Mouse (Mus musculus): ENCODE results near the gene March8. TPM values are rescaled to one million over a fixed set of nuclear protein-coding genes. Genes with fewer than 3 reads are reported as not detected.

Gene March8
- total RNA-seq, 1 experiment from 2014 or later: 18.2 TPM

- ATAC-seq (ENCODE audit: extremely low read depth, insufficient number of reproducible peaks, low FRiP score, poor library complexity, severe bottlenecking): no peak
Observed at GRCm38 (mm10) chr6:116405243-116405642, 67.4 kb downstream of the March8 start.

DNA sequence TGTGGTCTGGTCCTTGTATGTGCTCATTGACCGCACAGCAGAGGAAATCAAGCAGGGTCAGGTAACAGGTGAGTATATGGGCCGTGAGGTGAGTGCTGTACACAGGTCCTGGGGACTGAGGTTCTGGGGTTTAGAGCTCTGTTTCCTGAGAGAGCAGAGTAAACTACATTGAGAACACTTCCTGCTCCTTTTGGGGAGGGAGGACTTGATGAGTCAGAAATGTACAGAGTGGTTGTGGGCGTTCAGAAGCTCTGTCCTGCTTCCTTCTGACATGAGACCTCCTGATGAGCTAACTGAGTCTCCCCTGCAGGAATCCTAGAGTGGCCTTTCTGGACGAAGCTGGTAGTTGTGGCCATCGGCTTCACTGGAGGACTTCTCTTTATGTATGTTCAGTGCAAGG is 67.9 kb downstream of the March8 start:
- no peak for ATAC-seq (ENCODE audit: extremely low read depth, insufficient number of reproducible peaks, low FRiP score, poor library complexity, severe bottlenecking)

DNA sequence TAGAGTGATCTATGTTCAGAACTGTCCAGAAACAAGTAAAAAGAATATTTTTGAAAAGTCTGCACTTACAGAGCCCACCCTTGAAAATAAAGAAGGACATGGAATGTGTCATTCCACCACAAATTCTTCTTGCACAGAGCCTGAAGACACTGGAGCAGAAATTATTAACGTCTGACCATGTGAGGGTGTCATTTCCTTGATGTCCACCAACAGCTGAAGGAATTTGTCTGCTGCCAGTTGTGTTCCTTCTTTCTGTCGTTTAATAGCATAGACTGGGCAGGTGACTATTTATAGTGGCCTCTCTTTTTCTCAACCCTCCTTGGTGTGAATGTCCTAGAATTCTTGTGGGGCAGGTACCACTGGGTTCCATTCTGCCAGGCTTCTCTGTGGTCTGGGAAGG is 68.3 kb downstream of the March8 start:
- ATAC-seq (ENCODE audit: extremely low read depth, insufficient number of reproducible peaks, low FRiP score, poor library complexity, severe bottlenecking): no peak

- ATAC-seq (ENCODE audit: extremely low read depth, insufficient number of reproducible peaks, low FRiP score, poor library complexity, severe bottlenecking): no peak
Observed at GRCm38 (mm10) chr6:116406680-116407079, 68.9 kb downstream of the March8 start.

DNA sequence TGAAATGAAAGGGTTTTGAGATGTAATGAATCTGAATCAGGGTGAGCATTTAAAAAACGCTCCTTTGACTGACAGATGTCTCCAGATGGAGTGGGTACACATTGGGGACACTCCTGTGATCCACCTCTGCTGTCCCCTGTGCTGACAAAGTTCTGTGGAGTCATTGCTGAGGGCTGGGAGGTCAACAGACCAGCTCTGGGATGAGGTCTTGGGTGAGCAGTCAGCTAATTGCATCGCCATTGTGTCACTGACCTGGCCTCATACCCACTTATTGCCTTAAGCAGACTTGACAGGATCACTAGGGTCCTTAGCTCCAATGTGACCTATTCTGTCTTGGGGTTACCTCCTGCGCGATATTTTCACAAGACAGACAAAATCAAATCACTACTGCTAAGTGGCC is 69.4 kb downstream of the March8 start:
- ATAC-seq (ENCODE audit: extremely low read depth, insufficient number of reproducible peaks, low FRiP score, poor library complexity, severe bottlenecking): no peak

GRCm38 (mm10) chr6:116407956-116408657 is 70.3 kb downstream of the March8 start:
- ATAC-seq (ENCODE audit: extremely low read depth, insufficient number of reproducible peaks, low FRiP score, poor library complexity, severe bottlenecking): no peak

DNA sequence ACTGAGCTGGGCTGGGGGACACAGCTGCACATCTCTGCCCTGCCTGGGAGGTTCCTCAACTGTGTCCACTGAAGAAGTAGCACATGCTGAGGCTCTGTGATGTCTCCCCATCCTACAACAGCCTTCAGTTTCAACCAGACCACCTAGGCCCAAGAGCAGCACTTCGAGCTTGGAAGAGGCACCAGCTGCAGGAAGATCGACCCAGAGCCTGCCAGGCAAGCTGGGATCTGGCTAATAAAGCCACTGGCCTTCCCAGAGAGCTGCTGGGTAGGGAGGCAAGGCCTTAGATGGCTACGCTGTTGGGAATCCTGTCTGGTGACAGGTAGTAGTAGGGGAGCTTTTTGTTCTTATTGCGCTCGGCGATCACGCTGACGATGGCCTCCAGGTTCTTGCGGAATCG is 72.6 kb downstream of the March8 start:
- ATAC-seq (ENCODE audit: extremely low read depth, insufficient number of reproducible peaks, low FRiP score, poor library complexity, severe bottlenecking): no peak

DNA sequence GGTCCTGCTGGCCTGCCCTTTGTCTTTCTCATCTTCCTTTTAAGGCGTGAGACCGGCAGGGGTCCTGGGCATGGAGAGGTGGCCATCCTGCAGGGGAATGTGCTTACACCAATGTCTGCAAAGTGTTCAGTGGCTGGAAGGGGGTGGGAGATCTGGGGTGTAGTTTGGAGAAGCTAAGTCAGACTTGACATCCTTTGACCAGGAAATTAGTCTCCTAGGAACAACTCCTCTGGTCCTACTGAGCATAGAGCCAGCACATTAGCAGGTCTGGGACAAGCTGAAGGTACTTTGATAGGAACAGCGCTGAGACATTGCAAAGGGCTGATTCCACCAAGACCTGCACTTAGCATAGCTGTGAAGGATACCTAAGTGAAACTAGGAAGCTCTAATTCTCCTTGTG is 73.9 kb downstream of the March8 start:
- ATAC-seq (ENCODE audit: extremely low read depth, insufficient number of reproducible peaks, low FRiP score, poor library complexity, severe bottlenecking): no peak

GRCm38 (mm10) chr6:116412546-116413325 is 74.9 kb downstream of the March8 start:
- no peak for ATAC-seq (ENCODE audit: extremely low read depth, insufficient number of reproducible peaks, low FRiP score, poor library complexity, severe bottlenecking)

DNA sequence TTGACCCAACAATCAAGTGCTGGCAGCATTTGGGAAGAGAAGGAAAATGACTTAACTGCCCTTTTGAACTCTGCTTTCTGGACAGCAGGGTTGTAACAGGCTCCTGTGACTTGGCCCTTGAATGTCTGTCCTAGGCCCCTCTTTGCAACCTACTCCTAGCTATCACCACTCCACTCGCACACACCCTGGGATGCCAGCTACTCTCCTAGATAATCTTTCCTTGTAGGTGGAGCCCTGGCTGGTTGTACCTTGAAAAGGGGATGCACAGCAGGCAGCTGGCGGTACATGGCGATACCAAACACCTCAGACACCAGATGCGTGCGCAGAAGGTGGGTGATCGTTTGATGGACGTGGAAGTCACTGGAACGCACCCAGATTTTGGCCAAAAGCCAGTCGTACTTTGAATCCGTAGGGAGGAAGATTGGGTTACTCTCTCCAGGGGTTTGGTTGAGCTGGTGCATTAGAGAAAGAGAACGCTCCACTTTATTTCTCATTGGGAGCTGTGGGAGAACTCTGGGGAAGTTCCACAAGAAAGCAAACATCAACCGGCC is 77.4 kb downstream of the March8 start:
- ATAC-seq (ENCODE audit: extremely low read depth, insufficient number of reproducible peaks, low FRiP score, poor library complexity, severe bottlenecking): no peak

DNA sequence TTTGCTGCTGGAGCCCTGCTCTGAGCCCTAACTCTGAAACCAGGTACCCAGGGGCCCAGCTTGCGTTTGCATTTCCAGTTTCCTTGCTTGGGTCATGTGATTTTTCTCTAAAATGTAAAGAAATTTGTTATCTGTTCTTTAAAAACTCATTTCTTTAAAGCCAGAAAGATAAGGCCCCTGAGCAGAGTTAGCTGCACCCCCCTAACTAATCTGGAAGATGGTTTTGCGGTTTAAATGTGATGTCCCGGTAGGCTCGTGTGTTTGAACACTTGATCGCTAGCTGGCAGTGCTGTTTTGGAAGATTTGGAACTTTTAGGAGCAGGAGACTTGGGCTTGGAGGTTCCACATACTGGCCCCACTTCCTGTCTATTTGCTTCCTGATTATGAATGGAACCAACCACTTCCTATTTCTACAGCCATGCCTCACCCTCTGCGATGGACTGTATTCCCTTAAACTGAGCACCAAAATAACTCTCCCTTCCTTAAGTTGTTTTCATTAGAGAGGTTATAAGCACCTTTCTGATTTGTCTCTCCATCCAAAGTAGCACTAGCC is 78.3 kb downstream of the March8 start:
- no peak for ATAC-seq (ENCODE audit: extremely low read depth, insufficient number of reproducible peaks, low FRiP score, poor library complexity, severe bottlenecking)

DNA sequence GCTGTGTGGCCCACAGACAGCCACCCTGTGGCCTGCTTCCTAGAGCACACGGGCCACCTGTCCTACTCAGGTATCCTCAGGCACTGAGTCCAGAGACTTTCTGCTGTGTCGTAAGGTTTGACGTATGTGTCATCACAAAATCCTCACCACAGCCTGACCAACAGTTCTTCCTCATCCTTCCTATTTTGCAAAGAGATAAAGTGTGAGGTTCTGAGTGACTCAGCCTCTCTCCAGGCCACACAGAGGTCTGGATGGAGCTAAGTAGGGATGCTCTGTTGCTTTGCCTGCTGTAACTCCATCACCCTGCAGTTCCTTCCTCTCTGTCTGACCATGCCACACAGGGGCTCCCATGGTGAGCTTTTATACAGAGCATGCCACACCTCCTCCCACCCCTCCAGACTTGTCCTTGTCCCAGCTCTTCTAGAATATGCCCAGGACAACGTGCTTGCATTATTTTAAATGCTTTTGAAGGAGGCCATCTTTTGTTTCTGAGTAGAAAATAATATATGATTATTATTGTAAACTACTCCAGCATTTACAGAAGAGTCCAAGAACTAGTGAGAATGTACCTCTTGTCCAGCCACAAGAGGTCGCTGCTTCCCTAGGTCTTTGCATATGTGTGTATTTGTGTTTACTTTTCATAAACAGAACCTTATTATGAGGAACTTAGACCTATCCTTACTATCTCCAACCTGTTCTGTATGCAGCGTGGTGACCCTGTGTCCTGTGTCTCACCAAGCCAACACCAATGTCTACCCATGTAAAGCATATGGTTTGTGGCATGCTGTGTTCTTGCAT is 79.9 kb downstream of the March8 start:
- ATAC-seq (ENCODE audit: extremely low read depth, insufficient number of reproducible peaks, low FRiP score, poor library complexity, severe bottlenecking): peak; percentile 76

DNA sequence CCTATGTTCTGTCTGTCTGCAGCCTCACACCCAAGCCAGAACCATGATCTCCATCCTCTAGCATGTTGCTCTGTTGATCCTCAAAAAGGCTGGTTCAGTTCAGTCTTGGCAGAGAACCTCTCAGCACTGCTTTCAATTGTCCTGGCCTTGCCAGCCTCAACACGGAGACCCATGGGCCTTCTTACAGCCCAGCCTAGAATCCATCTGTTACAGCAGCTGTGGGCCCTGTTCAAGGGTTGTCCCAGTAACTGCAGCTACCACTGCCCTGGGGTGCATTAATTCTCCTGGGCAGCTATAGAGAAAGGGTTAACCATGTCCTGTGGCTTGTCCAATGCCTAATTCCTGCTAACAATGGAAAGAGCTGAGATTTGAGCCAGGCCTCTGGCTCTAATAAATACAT is 80.7 kb downstream of the March8 start:
- no peak for ATAC-seq (ENCODE audit: extremely low read depth, insufficient number of reproducible peaks, low FRiP score, poor library complexity, severe bottlenecking)

- no peak for ATAC-seq (ENCODE audit: extremely low read depth, insufficient number of reproducible peaks, low FRiP score, poor library complexity, severe bottlenecking)
Observed at GRCm38 (mm10) chr6:116419699-116420098, 81.9 kb downstream of the March8 start.

DNA sequence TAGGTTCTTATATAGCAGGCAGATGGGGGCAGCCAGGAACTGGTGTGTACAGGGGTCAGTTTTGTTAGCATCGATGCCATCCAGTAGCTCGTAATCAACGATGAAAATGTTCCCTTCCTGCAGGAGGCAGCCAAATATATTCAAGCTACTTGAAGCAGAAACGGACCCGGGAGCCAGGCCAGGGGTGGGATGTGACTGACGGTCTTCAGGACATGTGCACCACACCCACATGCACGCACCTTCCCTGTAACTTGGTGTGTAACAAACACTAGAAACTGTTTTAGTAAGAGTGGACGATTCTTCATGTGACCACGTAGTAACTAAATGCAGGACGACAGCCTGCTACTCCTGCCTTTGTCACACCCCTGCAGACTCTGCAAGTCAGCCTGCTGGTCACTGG is 82.4 kb downstream of the March8 start:
- ATAC-seq (ENCODE audit: extremely low read depth, insufficient number of reproducible peaks, low FRiP score, poor library complexity, severe bottlenecking): no peak

DNA sequence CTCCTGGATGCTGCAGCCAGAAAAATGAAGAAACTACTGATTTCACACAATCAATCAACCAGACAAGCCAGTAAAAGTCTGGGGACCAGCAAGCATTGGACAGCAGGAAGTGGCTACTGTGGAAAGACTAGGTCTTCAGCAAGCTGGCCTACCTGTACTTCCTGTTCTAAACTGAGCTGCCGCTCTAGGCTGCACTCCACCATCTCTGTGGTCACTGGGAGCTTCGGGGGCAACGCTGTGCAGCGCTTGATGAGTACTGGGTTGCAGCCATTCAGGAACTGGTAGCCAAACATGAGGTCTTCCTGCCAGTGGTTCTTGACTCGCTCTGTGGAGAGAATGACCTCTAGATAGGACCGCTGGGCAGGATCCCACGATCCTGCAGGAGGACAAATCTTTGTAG is 85.2 kb downstream of the March8 start:
- ATAC-seq (ENCODE audit: extremely low read depth, insufficient number of reproducible peaks, low FRiP score, poor library complexity, severe bottlenecking): no peak

GRCm38 (mm10) chr6:116423664-116424063 is 85.8 kb downstream of the March8 start:
- ATAC-seq (ENCODE audit: extremely low read depth, insufficient number of reproducible peaks, low FRiP score, poor library complexity, severe bottlenecking): no peak

DNA sequence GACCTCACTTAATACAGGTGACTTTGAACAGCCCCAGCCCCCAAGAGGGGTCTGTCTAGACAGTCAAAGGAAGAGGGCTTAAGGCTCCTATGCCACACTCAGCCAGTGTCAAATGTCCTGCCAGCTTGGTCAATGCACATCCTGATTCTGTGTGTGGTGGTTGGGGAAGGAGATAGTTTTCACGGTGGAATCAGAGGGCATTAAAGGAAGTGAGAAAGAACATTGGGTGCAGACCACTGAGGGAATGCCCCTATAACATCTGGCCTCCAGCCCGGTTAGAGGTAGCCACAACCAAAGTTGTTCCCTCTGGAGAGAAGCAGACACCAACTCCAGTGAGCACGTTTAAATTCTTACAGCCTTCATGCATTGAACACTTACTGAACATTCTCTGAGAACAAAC is 89.7 kb downstream of the March8 start:
- ATAC-seq (ENCODE audit: extremely low read depth, insufficient number of reproducible peaks, low FRiP score, poor library complexity, severe bottlenecking): no peak

GRCm38 (mm10) chr6:116428282-116428681 is 90.5 kb downstream of the March8 start:
- no peak for ATAC-seq (ENCODE audit: extremely low read depth, insufficient number of reproducible peaks, low FRiP score, poor library complexity, severe bottlenecking)

All from neutrophil, adult 5-6 weeks (primary cell).